Mouse (Mus musculus): ENCODE measurements around the gene Slc25a44. TPM values are rescaled to one million over a fixed set of nuclear protein-coding genes. Genes with fewer than 3 reads are reported as not detected.

Gene Slc25a44
- 10.6 and 12.7 TPM in 2 replicates for polyA plus RNA-seq (2015; fragmentation: Nextera tagmentation; extraction: Ambion mirVana)

- H3K4me2 ChIP-seq = peak within 1 kb of the TSS; percentile 87
- under 1% methylated on average over 35 of the region's 35 CpGs for WGBS (ENCODE audit: insufficient replicate concordance)
- peak within 1 kb of the TSS; percentile 79 for H3K4me3 ChIP-seq (replicated peaks)
- H3K36me3 ChIP-seq (replicated peaks) = peaks cover 19% of the 10 kb centered on the region
- peak within 1 kb of the TSS; percentile 65 for H3K9ac ChIP-seq
- peak; percentile 97 for ATAC-seq (ENCODE audit: insufficient read depth)
- H3K27me3 ChIP-seq = no peaks in the 10 kb centered on the region
- H3K27ac ChIP-seq (replicated peaks) = peak within 1 kb of the TSS; percentile 76
- peaks cover 55% of the 10 kb centered on the region for H3K4me1 ChIP-seq (replicated peaks)
- no peaks in the 10 kb centered on the region for H3K9me3 ChIP-seq (replicated peaks)
Measured at GRCm38 (mm10) chr3:88424605-88425329, at the start of gene Slc25a44. Gene Slc25a44 (minus strand): TSS chr3:88425139.

GRCm38 (mm10) chr3:88473571-88473970 is 48.6 kb upstream of the Slc25a44 start:
- H3K27ac ChIP-seq (replicated peaks) = no peak overlapping the region
- no peaks in the 10 kb centered on the region for H3K36me3 ChIP-seq (replicated peaks)
- no peak overlapping the region for H3K4me3 ChIP-seq (replicated peaks)
- no peak for ATAC-seq (ENCODE audit: insufficient read depth)
- peaks cover 8% of the 10 kb centered on the region for H3K4me1 ChIP-seq (replicated peaks)
- H3K9me3 ChIP-seq (replicated peaks) = no peaks in the 10 kb centered on the region
- H3K27me3 ChIP-seq = peaks cover 15% of the 10 kb centered on the region
- no peak overlapping the region for H3K4me2 ChIP-seq
- H3K9ac ChIP-seq = no peak overlapping the region
- 73% methylated on average over 1 of the region's 1 CpGs for WGBS (ENCODE audit: insufficient replicate concordance)

DNA sequence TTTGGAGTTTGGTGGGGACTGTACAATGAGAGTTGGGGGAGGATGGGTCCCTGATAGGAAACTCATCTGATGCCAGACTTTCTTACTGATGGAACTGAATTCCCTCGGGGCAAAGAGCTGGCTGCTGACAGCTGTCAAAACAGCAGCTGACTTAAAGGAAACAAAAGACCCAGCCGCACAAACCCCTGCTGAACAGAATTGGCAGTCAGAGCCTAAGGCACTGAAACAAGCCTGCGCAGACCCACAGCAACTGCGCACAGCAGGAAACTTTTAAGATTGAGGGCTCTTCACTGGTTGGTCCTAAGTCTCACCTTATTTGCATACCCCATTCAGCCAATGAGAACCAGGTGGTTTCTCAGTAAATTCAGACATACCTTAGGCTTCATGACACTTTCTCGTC is 48.1 kb upstream of the Slc25a44 start:
- ATAC-seq (ENCODE audit: insufficient read depth) = no peak
- Histone ChIP-seq H3K4me2 (no peak overlapping the region), H3K9me3 (replicated peaks) (no peaks in the 10 kb centered on the region), H3K27me3 (peaks cover 15% of the 10 kb centered on the region), H3K36me3 (replicated peaks) (no peaks in the 10 kb centered on the region), H3K9ac (no peak overlapping the region), H3K4me3 (replicated peaks) (no peak overlapping the region), H3K4me1 (replicated peaks) (peaks cover 8% of the 10 kb centered on the region), H3K27ac (replicated peaks) (no peak overlapping the region)
- WGBS (ENCODE audit: insufficient replicate concordance) = 44% methylated on average over 5 of the region's 5 CpGs

DNA sequence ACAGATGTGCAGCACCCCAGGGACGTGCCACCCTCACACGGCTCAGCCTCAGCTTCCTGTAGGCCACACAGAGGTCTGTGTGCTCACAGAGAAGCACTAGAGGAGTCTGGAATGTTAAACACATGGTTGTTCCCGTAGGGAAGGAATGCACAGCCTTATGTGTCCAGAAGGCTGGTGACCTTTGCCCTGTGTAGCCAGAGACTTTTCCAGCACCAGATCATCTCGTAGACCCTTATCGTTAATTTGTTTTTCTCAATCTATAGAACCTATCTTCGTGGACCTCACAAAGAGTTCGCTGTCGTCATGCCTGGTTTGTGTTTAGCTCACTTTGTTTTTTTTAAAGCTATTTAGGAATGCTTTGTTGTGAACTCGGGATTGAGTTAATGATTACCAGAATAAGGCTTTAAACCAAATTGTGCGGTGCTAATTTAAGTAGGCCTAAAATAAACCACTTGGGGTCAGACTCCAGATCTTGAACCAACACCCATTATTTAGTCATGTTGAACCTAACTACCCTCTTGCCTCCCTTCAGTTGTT is 46.1 kb upstream of the Slc25a44 start:
- peaks cover 6% of the 10 kb centered on the region for H3K4me1 ChIP-seq (replicated peaks)
- 61% methylated on average over 10 of the region's 10 CpGs for WGBS (ENCODE audit: insufficient replicate concordance)
- no peak overlapping the region for H3K4me3 ChIP-seq (replicated peaks)
- H3K27me3 ChIP-seq = peaks cover 21% of the 10 kb centered on the region
- H3K4me2 ChIP-seq = no peak overlapping the region; the same call in 1 of the 2 replicates
- peak overlapping the region; percentile 35 for H3K27ac ChIP-seq (replicated peaks)
- H3K9ac ChIP-seq = no peak overlapping the region
- H3K9me3 ChIP-seq (replicated peaks) = no peaks in the 10 kb centered on the region
- no peaks in the 10 kb centered on the region for H3K36me3 ChIP-seq (replicated peaks)
- peak; percentile 76 for ATAC-seq (ENCODE audit: insufficient read depth)

- Histone ChIP-seq H3K4me3 (replicated peaks) (no peak overlapping the region), H3K9ac (no peak overlapping the region), H3K27me3 (peaks cover 21% of the 10 kb centered on the region), H3K4me1 (replicated peaks) (peaks cover 6% of the 10 kb centered on the region), H3K27ac (replicated peaks) (no peak overlapping the region), H3K36me3 (replicated peaks) (no peaks in the 10 kb centered on the region), H3K9me3 (replicated peaks) (no peaks in the 10 kb centered on the region), H3K4me2 (no peak overlapping the region)
- ATAC-seq (ENCODE audit: insufficient read depth) = no peak
- WGBS (ENCODE audit: insufficient replicate concordance) = 45% methylated on average over 2 of the region's 2 CpGs
Measured at GRCm38 (mm10) chr3:88469466-88469865, 44.5 kb upstream of the Slc25a44 start.

GRCm38 (mm10) chr3:88467116-88467824 is 42.3 kb upstream of the Slc25a44 start:
- ATAC-seq (ENCODE audit: insufficient read depth) = peak; percentile 55; the same call in 1 of the 2 replicates
- H3K27ac ChIP-seq (replicated peaks) = no peak overlapping the region
- no peak overlapping the region for H3K4me3 ChIP-seq (replicated peaks)
- no peak overlapping the region for H3K9ac ChIP-seq
- WGBS (ENCODE audit: insufficient replicate concordance) = 26% methylated on average over 16 of the region's 16 CpGs
- H3K4me2 ChIP-seq = no peak overlapping the region
- no peaks in the 10 kb centered on the region for H3K9me3 ChIP-seq (replicated peaks)
- no peaks in the 10 kb centered on the region for H3K36me3 ChIP-seq (replicated peaks)
- peaks cover 11% of the 10 kb centered on the region; the same call in 1 of the 2 replicates for H3K27me3 ChIP-seq
- H3K4me1 ChIP-seq (replicated peaks) = peaks cover 6% of the 10 kb centered on the region

GRCm38 (mm10) chr3:88465127-88465526 is 40.2 kb upstream of the Slc25a44 start:
- 0 out of 2 replicates have a peak overlapping the region, but pooled peaks have one; percentile 5 for H3K27ac ChIP-seq (replicated peaks)
- H3K4me3 ChIP-seq (replicated peaks) = no peak overlapping the region
- ATAC-seq (ENCODE audit: insufficient read depth) = no peak
- 48% methylated on average over 2 of the region's 2 CpGs for WGBS (ENCODE audit: insufficient replicate concordance)
- H3K9ac ChIP-seq = no peak overlapping the region
- H3K4me2 ChIP-seq = no peak overlapping the region
- H3K4me1 ChIP-seq (replicated peaks) = peaks cover 6% of the 10 kb centered on the region
- no peaks in the 10 kb centered on the region for H3K36me3 ChIP-seq (replicated peaks)
- H3K9me3 ChIP-seq (replicated peaks) = no peaks in the 10 kb centered on the region
- peaks cover 28% of the 10 kb centered on the region for H3K27me3 ChIP-seq

- no peak overlapping the region for H3K4me2 ChIP-seq
- no peak for ATAC-seq (ENCODE audit: insufficient read depth)
Measured at GRCm38 (mm10) chr3:88464425-88464824, 39.5 kb upstream of the Slc25a44 start.

DNA sequence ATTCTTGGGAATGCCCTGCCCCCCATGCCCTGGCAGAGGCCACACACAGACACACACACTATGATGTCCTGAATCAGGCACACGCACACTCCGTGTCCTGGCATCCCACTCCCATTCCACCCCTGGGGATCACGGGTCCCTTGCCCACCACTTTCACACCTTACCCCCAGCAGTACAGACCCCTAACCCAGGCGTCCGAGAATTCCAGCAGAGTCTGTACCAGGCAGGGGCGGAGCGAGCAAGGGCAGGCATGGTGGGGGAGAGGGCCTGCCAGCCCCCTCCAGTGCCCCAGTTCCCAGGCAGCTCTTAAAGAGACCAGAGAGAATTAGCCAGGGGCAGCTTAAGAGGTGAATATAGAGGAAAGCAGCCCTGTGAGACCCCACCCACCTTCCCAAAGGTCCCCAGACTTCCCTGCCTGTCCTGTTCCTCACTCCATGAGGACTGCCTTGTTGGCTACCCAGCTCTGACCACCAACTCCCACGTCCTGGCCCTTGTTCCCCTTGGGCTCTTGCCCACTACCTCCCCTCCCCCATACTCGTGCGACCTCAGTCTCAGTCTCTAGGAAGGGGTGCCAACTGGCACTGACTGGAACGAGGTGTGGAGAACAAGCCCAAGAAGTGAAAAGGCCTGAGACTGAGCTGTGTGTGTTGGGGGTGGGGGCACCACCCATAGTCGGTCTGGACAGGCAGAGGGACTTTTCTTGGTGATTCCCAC is 36.2 kb upstream of the Slc25a44 start, which contains the start of gene Sema4a:
Sema4a (minus strand) TSS at position 200 of the 714 bp plus-strand sequence.
- Histone ChIP-seq H3K9me3 (replicated peaks) (no peaks in the 10 kb centered on the region), H3K4me3 (replicated peaks) (no peak within 1 kb of the TSS), H3K4me2 (no peak within 1 kb of the TSS), H3K4me1 (replicated peaks) (peaks cover 18% of the 10 kb centered on the region), H3K9ac (no peak within 1 kb of the TSS), H3K27me3 (peaks cover 54% of the 10 kb centered on the region), H3K36me3 (replicated peaks) (no peaks in the 10 kb centered on the region), H3K27ac (replicated peaks) (no peak within 1 kb of the TSS)
- 44% methylated on average over 12 of the region's 12 CpGs for WGBS (ENCODE audit: insufficient replicate concordance)
- no peak for ATAC-seq (ENCODE audit: insufficient read depth)

More at GRCm38 (mm10) chr3:88464425-88464824, 39.5 kb upstream of the Slc25a44 start:
- Histone ChIP-seq H3K9ac (no peak overlapping the region), H3K36me3 (replicated peaks) (no peaks in the 10 kb centered on the region), H3K27ac (replicated peaks) (no peak overlapping the region), H3K4me1 (replicated peaks) (peaks cover 6% of the 10 kb centered on the region), H3K27me3 (peaks cover 33% of the 10 kb centered on the region), H3K9me3 (replicated peaks) (no peaks in the 10 kb centered on the region), H3K4me3 (replicated peaks) (no peak overlapping the region)
- 29% methylated on average over 3 of the region's 3 CpGs for WGBS (ENCODE audit: insufficient replicate concordance)

DNA sequence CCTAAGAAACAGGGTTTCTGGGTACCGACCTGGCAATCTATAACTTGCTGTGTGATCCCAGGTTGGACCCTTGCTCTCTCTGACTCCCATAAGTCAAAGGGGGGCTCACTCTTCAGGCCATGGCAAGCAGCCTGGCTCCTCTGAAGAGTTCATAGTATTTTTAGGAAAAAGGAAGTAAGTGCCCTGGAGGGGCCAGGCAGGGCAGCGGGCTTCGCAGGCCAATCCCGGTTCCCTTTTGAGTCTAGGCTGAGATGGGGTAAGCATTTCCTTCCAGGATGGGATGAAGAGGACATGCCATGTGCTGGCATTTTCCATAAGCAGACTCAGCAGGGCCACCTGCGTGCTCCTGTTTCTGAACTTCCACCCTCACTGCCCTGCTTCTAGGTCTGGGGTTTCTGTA is 35.1 kb upstream of the Slc25a44 start:
- Histone ChIP-seq H3K4me3 (replicated peaks) (no peak overlapping the region), H3K27me3 (peaks cover 61% of the 10 kb centered on the region)
- 35% methylated on average over 5 of the region's 5 CpGs for WGBS (ENCODE audit: insufficient replicate concordance)

More for the DNA sequence above, 35.1 kb upstream of the Slc25a44 start:
- no peak for ATAC-seq (ENCODE audit: insufficient read depth)
- H3K27ac ChIP-seq (replicated peaks) = no peak overlapping the region
- no peaks in the 10 kb centered on the region for H3K9me3 ChIP-seq (replicated peaks)
- H3K4me1 ChIP-seq (replicated peaks) = peaks cover 23% of the 10 kb centered on the region
- H3K9ac ChIP-seq = no peak overlapping the region
- no peak overlapping the region for H3K4me2 ChIP-seq
- no peaks in the 10 kb centered on the region for H3K36me3 ChIP-seq (replicated peaks)
